Mouse (Mus musculus): ENCODE data around the gene Rps3a1. TPM values are rescaled to one million over a fixed set of nuclear protein-coding genes. Genes with fewer than 3 reads are reported as not detected.

Gene Rps3a1
- polyA plus RNA-seq (2012; rRNA removed): 95.9 and 165 TPM in 2 replicates

GRCm38 (mm10) chr3:86142263-86142933 is at the start of gene Rps3a1:
Rps3a1 (minus strand) TSS chr3:86142702.

Other genes starting within 250 kb of the Rps3a1 start
- gene Sh3d19, start 171.6 kb downstream of the Rps3a1 start, polyA plus RNA-seq (2012; rRNA removed): 159 and 169 TPM in 2 replicates
- not detected in 2 replicates for gene Prss48, start 140.2 kb downstream of the Rps3a1 start, polyA plus RNA-seq (2012; rRNA removed)
- 25.6 and 29.4 TPM in 2 replicates for gene Lrba, start 82.0 kb upstream of the Rps3a1 start, polyA plus RNA-seq (2012; rRNA removed)